Mouse (Mus musculus): ENCODE measurements around the gene Adrm1. TPM values are rescaled to one million over a fixed set of nuclear protein-coding genes. Genes with fewer than 3 reads are reported as not detected.

The Adrm1 gene
- 80.0 and 95.3 TPM in 2 replicates for polyA plus RNA-seq (2012; rRNA removed)

DNA sequence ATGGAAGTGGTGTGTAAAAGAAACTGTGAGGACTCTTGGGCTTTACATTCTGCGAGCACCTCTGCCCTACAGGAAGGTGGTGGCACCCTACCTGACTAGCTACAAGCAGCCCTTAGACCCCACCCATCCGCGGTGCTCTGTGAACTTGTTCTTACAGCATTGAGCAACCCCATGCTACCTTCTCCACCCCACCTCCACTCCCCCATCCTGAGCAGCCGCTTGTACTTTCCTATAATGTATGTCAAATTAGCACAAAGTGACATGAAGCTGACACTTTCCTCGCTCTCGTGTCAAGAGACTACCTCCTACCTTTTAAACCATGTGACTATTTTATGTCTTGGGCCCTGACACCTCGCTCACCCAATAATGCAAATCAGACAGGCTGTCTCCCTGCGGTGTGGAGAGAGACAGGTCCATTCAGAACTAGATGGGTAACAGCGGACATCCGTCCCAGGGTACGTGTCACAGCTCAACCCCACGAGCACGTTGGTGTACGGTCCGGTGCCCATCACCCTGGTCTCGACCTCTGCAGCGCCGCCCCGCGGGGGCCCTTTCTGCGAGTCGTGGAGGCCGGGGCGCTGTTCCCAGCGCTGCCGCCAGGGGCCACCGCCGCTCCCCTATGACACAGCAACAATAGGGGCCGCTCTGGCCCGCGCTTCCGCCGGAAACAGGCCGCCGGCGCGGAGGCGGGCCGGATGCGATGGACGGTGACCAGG, at the start of gene Adrm1:
Gene Adrm1 (plus strand): TSS at position 680 of the 716 bp plus-strand sequence.
- DNase-seq: peak; percentile 98
- Histone ChIP-seq H3K36me3 (ENCODE audit: control insufficient read depth, insufficient read depth, low read length) (no peaks in the 10 kb centered on the region), H3K4me3 (ENCODE audit: insufficient read depth, low read depth, low read length) (peak within 1 kb of the TSS; percentile 94), H3K27ac (ENCODE audit: insufficient read depth, low read depth, low read length) (peak within 1 kb of the TSS; percentile 59), H3K4me1 (ENCODE audit: control insufficient read depth, insufficient read depth, low read length) (peaks cover 15% of the 10 kb centered on the region; the same call in 1 of the 2 replicates), H3K27me3 (replicated peaks; ENCODE audit: control insufficient read depth, insufficient read depth, low read length) (no peaks in the 10 kb centered on the region)
- TF ChIP-seq CTCF (conservative IDR thresholded peaks at IDR 0.05; ENCODE audit: insufficient read depth, insufficient read length, low read depth, low read length) (peak; percentile 66), POLR2A (IDR thresholded peaks at IDR 0.05; ENCODE audit: low read depth, low read length) (no peak)
- WGBS: 5% methylated on average over 41 of the region's 41 CpGs

GRCm38 (mm10) chr2:180124192-180124591, 47.1 kb upstream of the Adrm1 start:
- TF ChIP-seq POLR2A (IDR thresholded peaks at IDR 0.05; ENCODE audit: low read depth, low read length) (no peak), CTCF (conservative IDR thresholded peaks at IDR 0.05; ENCODE audit: insufficient read depth, insufficient read length, low read depth, low read length) (no peak)
- Histone ChIP-seq H3K27ac (ENCODE audit: insufficient read depth, low read depth, low read length) (no peak overlapping the region), H3K4me3 (ENCODE audit: insufficient read depth, low read depth, low read length) (no peak overlapping the region), H3K36me3 (ENCODE audit: control insufficient read depth, insufficient read depth, low read length) (no peaks in the 10 kb centered on the region), H3K27me3 (replicated peaks; ENCODE audit: control insufficient read depth, insufficient read depth, low read length) (no peaks in the 10 kb centered on the region), H3K4me1 (ENCODE audit: control insufficient read depth, insufficient read depth, low read length) (peaks cover 21% of the 10 kb centered on the region; the same call in 1 of the 2 replicates)
- WGBS: 93% methylated on average over 2 of the region's 2 CpGs
- no peak for DNase-seq

DNA sequence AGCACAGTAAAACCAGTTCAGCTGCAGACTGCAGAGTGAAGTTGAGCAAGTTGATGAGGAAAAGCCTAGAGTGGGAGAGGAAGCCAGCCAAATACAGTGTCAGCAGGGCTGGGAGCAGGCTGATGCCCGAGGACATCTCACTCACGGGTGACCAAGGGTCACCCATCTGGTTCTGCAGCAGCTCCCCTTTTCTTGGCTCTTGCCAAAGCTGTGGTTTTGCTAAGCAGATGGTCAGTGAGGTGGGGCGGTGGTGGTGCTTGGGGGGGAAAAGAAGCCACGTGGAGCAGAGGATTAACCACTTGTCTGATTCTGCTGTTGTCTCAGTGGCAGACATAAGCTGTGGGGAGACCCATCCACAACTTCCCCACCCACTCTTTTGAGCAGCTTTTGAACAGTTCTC, 45.1 kb upstream of the Adrm1 start:
- DNase-seq: peak; percentile 33
- Histone ChIP-seq H3K36me3 (ENCODE audit: control insufficient read depth, insufficient read depth, low read length) (no peaks in the 10 kb centered on the region), H3K4me3 (ENCODE audit: insufficient read depth, low read depth, low read length) (no peak overlapping the region), H3K4me1 (ENCODE audit: control insufficient read depth, insufficient read depth, low read length) (peaks cover 18% of the 10 kb centered on the region; the same call in 1 of the 2 replicates), H3K27ac (ENCODE audit: insufficient read depth, low read depth, low read length) (no peak overlapping the region), H3K27me3 (replicated peaks; ENCODE audit: control insufficient read depth, insufficient read depth, low read length) (no peaks in the 10 kb centered on the region)
- TF ChIP-seq CTCF (conservative IDR thresholded peaks at IDR 0.05; ENCODE audit: insufficient read depth, insufficient read length, low read depth, low read length): no peak
- TF ChIP-seq POLR2A (IDR thresholded peaks at IDR 0.05; ENCODE audit: low read depth, low read length): no peak
- 9% methylated on average over 4 of the region's 4 CpGs for WGBS

DNA sequence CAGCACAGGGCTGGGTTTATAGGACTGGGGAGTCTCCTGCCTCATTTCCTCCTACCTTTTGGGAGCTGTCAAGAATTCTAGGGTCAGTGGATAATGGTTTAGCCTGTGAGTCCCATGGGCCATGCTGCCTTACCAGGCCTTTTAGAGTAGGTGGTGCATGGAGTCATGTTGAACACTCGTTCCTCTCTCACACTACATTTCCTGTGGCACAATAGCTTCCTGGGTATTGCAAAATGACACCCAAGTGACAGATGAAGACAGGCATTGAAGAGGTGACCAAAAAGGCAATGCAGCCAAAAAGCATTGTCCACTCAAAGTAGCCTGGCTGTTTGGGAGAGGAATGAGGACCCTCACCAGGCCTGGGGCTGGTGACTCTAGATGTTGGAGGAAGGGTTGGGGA, 43.6 kb upstream of the Adrm1 start:
- no peak overlapping the region for H3K27ac ChIP-seq (ENCODE audit: insufficient read depth, low read depth, low read length)
- H3K4me1 ChIP-seq (ENCODE audit: control insufficient read depth, insufficient read depth, low read length): peaks cover 18% of the 10 kb centered on the region; the same call in 1 of the 2 replicates
- no peak for DNase-seq
- 56% methylated on average over 1 of the region's 1 CpGs for WGBS
- H3K4me3 ChIP-seq (ENCODE audit: insufficient read depth, low read depth, low read length): no peak overlapping the region
- H3K27me3 ChIP-seq (replicated peaks; ENCODE audit: control insufficient read depth, insufficient read depth, low read length): no peaks in the 10 kb centered on the region
- TF ChIP-seq POLR2A (IDR thresholded peaks at IDR 0.05; ENCODE audit: low read depth, low read length) (no peak), CTCF (conservative IDR thresholded peaks at IDR 0.05; ENCODE audit: insufficient read depth, insufficient read length, low read depth, low read length) (no peak)
- no peaks in the 10 kb centered on the region for H3K36me3 ChIP-seq (ENCODE audit: control insufficient read depth, insufficient read depth, low read length)

GRCm38 (mm10) chr2:180133231-180133630, 38.1 kb upstream of the Adrm1 start:
- no peak for DNase-seq
- WGBS: 99% methylated on average over 4 of the region's 4 CpGs

GRCm38 (mm10) chr2:180133911-180134310, 37.4 kb upstream of the Adrm1 start:
- Histone ChIP-seq H3K27ac (ENCODE audit: insufficient read depth, low read depth, low read length) (no peak overlapping the region), H3K27me3 (replicated peaks; ENCODE audit: control insufficient read depth, insufficient read depth, low read length) (no peaks in the 10 kb centered on the region), H3K36me3 (ENCODE audit: control insufficient read depth, insufficient read depth, low read length) (no peaks in the 10 kb centered on the region), H3K4me1 (ENCODE audit: control insufficient read depth, insufficient read depth, low read length) (no peaks in the 10 kb centered on the region), H3K4me3 (ENCODE audit: insufficient read depth, low read depth, low read length) (no peak overlapping the region)
- 76% methylated on average over 3 of the region's 3 CpGs for WGBS
- no peak for TF ChIP-seq POLR2A (IDR thresholded peaks at IDR 0.05; ENCODE audit: low read depth, low read length)
- no peak for DNase-seq

More at GRCm38 (mm10) chr2:180133231-180133630, 38.1 kb upstream of the Adrm1 start:
- H3K36me3 ChIP-seq (ENCODE audit: control insufficient read depth, insufficient read depth, low read length): no peaks in the 10 kb centered on the region
- no peak overlapping the region for H3K27ac ChIP-seq (ENCODE audit: insufficient read depth, low read depth, low read length)
- H3K4me3 ChIP-seq (ENCODE audit: insufficient read depth, low read depth, low read length): no peak overlapping the region
- H3K4me1 ChIP-seq (ENCODE audit: control insufficient read depth, insufficient read depth, low read length): no peaks in the 10 kb centered on the region
- TF ChIP-seq CTCF (conservative IDR thresholded peaks at IDR 0.05; ENCODE audit: insufficient read depth, insufficient read length, low read depth, low read length) (no peak), POLR2A (IDR thresholded peaks at IDR 0.05; ENCODE audit: low read depth, low read length) (no peak)
- no peaks in the 10 kb centered on the region for H3K27me3 ChIP-seq (replicated peaks; ENCODE audit: control insufficient read depth, insufficient read depth, low read length)

DNA sequence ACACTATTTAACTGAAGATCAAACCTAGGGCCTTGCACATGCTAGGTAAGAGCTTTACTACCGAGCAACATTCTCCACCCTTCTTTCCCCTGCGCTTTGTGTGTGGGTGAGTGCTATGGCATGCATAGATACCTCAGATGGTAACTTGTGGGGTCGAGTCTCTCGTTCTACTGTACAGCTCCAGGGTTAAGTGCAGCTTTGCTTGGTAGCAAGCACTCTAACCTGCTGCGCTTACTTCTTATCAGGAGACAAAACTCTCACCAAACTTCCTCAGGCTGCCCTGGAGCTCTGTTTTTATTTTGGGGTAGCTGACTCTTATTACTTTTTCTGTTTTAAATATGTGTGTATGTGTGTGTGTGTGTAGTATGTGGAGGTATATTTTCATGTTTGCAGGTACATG, 35.9 kb upstream of the Adrm1 start:
- no peak for TF ChIP-seq CTCF (conservative IDR thresholded peaks at IDR 0.05; ENCODE audit: insufficient read depth, insufficient read length, low read depth, low read length)
- DNase-seq: no peak
- 75% methylated on average over 5 of the region's 5 CpGs for WGBS
- no peak overlapping the region for H3K4me3 ChIP-seq (ENCODE audit: insufficient read depth, low read depth, low read length)
- H3K4me1 ChIP-seq (ENCODE audit: control insufficient read depth, insufficient read depth, low read length): peaks cover 1% of the 10 kb centered on the region; the same call in 1 of the 2 replicates
- no peaks in the 10 kb centered on the region for H3K27me3 ChIP-seq (replicated peaks; ENCODE audit: control insufficient read depth, insufficient read depth, low read length)
- no peak overlapping the region for H3K27ac ChIP-seq (ENCODE audit: insufficient read depth, low read depth, low read length)
- H3K36me3 ChIP-seq (ENCODE audit: control insufficient read depth, insufficient read depth, low read length): no peaks in the 10 kb centered on the region; the same call in 1 of the 2 replicates

Data from kidney, adult 2 months (tissue).